Mouse (Mus musculus) embryonic facial prominence, embryonic 15.5 days (tissue): ENCODE measurements around the gene Tmem88. TPM values are rescaled to one million over a fixed set of nuclear protein-coding genes. Genes with fewer than 3 reads are reported as not detected.

Source experiments
- ATAC-seq: fragments of 200-750 bp; cut with Nextera tagmentation; 2 replicates; pipeline ENCODE4 v1.8.0; 2017; ENCODE audit warnings: low read depth, moderate TSS enrichment; ENCODE audit not compliant: insufficient number of reproducible peaks, low FRiP score, low TSS enrichment
- H3K27ac ChIP-seq: fragments of 300-500 bp; sonication (generic); replicated peaks from 2 replicates; pipeline ENCODE4 v1.5.1; 2015; ENCODE audit warnings: mild to moderate bottlenecking, inconsistent platforms
- H3K27me3 ChIP-seq: fragments of 300-500 bp; sonication (generic); 2 replicates; pipeline ENCODE4 v1.6.1; 2015; ENCODE audit warnings: inconsistent platforms
- H3K36me3 ChIP-seq: fragments of 300-500 bp; sonication (generic); 2 replicates; pipeline ENCODE4 v1.6.1; 2015; ENCODE audit warnings: mild to moderate bottlenecking, inconsistent platforms
- H3K4me1 ChIP-seq: fragments of 300-500 bp; sonication (generic); 2 replicates; pipeline ENCODE4 v1.6.1; 2015; ENCODE audit warnings: inconsistent platforms
- H3K4me2 ChIP-seq: fragments of 300-500 bp; sonication (generic); replicated peaks from 2 replicates; pipeline ENCODE4 v1.6.1; 2015; ENCODE audit warnings: mild to moderate bottlenecking, inconsistent platforms
- H3K4me3 ChIP-seq: fragments of 300-500 bp; sonication (generic); replicated peaks from 2 replicates; pipeline ENCODE4 v1.5.1; 2015; ENCODE audit warnings: mild to moderate bottlenecking, inconsistent platforms
- H3K9ac ChIP-seq: fragments of 300-500 bp; sonication (generic); 2 replicates; pipeline ENCODE4 v1.6.1; 2015; ENCODE audit warnings: inconsistent platforms
- H3K9me3 ChIP-seq: fragments of 300-500 bp; sonication (generic); replicated peaks from 2 replicates; pipeline ENCODE4 v1.6.1; 2016; ENCODE audit warnings: inconsistent platforms
- WGBS: fragments of 180-500 bp; shearing (Covaris S2); methylation state at CpG from one replicate; pipeline ENCODE4 v1.1.7; 2015; 5-methylcytosine and 5-hydroxymethylcytosine counted together
- polyA plus RNA-seq: library from polyadenylated mRNA; unstranded; fragments of >200 nt; fragmentation: Nextera tagmentation; extraction: Ambion mirVana; gene quantifications from 2 replicates; pipeline ENCODE4 v1.2.1, GENCODE M21; 2015

The Tmem88 gene
- polyA plus RNA-seq, 1 experiment from 2014 or later = 19.5 TPM

DNA sequence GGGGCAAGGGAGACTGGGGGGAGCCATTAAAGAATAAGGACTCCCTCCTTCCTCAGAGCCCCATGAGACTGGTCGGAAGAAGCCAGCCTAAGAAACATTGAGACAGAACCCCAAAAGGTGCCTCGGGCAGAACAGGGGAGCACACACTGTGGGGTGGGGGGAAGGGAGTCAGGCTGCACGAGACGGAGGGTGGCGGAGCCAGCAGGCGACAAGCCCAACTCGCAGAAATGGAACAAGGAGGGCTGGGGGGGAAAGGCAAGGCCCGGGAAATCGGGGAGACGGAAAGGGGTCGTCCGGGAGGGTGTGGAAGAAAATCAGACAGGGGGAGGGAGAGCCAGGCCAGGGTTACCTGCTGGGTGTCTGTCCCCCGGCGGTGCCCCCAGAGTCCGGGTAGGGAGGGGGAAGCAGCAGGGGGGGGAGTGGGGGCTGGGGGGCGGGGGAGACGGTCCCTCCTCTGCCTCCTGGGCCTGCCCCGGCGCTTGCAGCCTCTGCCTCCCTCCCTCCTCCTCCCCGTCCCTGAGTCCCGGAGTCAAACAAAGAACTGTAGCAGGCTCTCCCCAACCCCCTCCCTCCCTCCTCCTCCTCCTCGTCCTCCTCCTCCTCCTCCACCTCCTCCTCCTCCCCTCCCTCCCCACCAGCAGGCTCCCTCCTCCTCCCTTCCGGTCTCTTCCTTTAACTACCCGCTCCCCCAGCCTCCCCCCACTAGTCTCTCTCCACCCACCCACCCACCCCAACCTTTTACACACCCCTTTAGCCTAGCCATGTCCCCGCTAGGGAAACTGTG is 17.8 kb upstream of the Tmem88 start:
- ATAC-seq = 0 out of 2 replicates have a peak, but pooled peaks have one; percentile 9

DNA sequence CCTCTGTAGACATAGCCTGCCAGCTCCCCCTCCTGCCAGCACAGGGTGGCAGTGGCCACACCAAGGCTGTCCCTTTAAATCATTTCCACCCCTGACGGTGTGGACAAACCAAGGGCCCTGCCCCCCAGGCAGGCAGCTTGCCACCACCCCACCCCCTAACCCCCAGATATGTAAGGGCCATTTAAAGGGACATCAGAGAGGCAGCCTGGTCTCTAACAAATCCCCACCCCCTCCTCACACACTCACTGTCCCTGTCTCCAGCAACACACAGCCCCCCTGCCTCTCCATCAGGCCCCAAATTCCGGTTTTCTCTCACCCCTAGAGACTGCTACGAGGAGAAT is 17.3 kb upstream of the Tmem88 start:
- Histone ChIP-seq H3K4me3 (peak overlapping the region; percentile 68), H3K9me3 (no peaks in the 10 kb centered on the region), H3K36me3 (0 out of 2 replicates have a peak, but pooled peaks cover 7% of the 10 kb centered on the region), H3K4me1 (peaks cover 81% of the 10 kb centered on the region), H3K27ac (peak overlapping the region; percentile 98), H3K27me3 (no peaks in the 10 kb centered on the region), H3K4me2 (peak overlapping the region; percentile 94), H3K9ac (peak overlapping the region; percentile 69)
- 0% methylated on average over 3 of the region's 3 CpGs for WGBS
- ATAC-seq = no peak

More for the DNA sequence above, 17.8 kb upstream of the Tmem88 start:
- H3K36me3 ChIP-seq = 0 out of 2 replicates have a peak, but pooled peaks cover 7% of the 10 kb centered on the region
- WGBS = 1% methylated on average over 17 of the region's 25 CpGs
- H3K27me3 ChIP-seq = peaks cover 1% of the 10 kb centered on the region
- H3K9ac ChIP-seq = peak overlapping the region; percentile 69
- H3K4me3 ChIP-seq = peak overlapping the region; percentile 68
- peak overlapping the region; percentile 94 for H3K4me2 ChIP-seq
- H3K9me3 ChIP-seq = no peaks in the 10 kb centered on the region
- H3K27ac ChIP-seq = peak overlapping the region; percentile 98
- peaks cover 87% of the 10 kb centered on the region for H3K4me1 ChIP-seq

DNA sequence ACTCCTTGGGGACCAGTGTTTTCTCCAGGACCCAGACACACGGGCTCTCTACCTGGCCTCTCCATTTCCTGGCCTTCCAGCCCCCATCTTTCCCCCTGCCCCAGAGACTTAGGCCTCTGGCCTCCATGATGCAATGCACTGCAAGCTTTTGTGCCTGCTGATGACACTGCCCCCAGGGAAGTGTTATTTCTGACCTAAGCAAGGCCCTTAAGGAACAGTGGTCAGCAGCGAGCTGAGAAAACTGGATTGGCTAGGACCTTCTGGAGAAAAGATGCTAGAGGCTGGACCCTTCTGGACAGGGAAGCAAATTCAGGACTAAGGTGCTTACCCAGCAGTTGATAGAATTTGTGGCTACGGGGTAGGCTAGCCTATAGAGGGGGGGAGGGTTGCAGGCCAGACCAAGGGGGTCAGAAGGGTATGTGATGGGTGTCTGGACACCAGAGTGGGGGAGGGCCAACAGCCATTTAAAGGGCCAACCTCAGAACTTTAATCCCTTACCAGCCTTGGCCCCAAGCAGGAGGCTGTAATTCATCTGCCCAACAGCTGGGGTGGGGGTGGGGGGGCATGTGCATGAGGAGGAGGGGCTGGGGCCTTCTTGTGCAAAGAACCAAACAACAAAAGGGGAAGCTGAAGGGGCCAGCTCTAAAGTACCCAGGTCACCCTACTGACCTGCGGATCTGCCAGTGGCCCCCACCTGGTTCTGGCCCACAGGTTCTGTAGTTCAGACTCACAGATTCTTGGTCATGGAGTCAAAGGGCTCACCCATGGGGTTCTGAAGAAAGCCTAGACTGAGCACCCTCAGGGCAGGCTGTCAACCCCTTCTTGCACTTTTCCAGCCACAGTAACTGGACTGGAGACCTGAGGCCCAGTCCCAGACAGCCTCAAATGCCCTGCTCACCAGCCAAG is 16.6 kb upstream of the Tmem88 start:
- Histone ChIP-seq H3K36me3 (0 out of 2 replicates have a peak, but pooled peaks cover 7% of the 10 kb centered on the region), H3K9me3 (no peaks in the 10 kb centered on the region), H3K9ac (peak overlapping the region; percentile 69), H3K4me3 (peak overlapping the region; percentile 68), H3K27me3 (no peaks in the 10 kb centered on the region), H3K27ac (peak overlapping the region; percentile 98), H3K4me2 (peak overlapping the region; percentile 94), H3K4me1 (peaks cover 75% of the 10 kb centered on the region)
- ATAC-seq = no peak
- WGBS = 10% methylated on average over 4 of the region's 4 CpGs

DNA sequence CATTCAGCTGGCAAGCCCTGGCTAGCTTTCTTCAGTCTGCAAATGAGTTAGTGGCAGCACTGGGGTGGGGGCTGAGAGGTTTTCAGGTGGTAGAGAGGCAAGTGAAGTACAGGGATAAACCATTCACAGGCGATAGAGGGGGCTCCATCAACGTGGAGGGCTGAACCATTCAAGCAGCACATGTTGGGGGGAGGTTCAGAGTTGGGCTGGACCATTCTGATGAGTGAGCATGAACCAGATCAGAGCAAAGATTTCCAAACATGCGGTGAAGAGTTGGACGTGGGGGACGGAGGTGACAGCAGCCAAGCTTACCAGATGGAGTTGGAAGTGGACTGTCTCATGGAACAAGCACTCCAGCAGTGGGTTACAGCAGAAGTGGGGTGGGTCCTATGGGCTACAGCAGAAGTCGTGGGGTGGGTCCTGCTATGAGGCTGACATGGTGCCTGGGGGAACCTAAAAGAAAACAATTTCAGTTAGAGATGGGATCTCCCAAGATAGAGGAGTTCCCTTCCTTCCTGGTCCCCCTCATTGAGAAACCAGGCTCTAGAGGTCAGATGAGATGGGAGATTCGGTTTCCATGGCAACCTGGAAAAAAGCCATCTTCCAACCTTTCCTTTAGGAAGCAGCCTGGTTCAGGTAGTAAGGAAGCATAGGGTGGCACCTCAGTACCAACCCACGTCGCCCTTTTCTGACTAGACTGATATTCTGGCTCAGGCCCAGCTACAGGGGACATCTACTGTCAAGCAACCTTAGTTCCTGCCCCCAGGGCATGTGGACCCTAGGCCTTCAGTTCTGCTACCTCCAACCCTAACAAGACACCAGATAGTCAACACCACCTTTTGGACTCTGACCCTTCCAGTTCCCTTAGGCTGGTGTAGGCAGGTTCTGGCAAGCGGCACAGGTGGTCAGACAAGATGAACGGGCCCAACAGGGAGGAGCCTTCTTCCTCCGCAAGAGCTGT is 15.5 kb upstream of the Tmem88 start, which contains the start of gene Kdm6b:
Gene Kdm6b, minus strand, starts transcription at position 455 of the 961 bp plus-strand sequence.
- WGBS = 24% methylated on average over 12 of the region's 12 CpGs
- 0 out of 2 replicates have a peak, but pooled peaks cover 7% of the 10 kb centered on the region for H3K36me3 ChIP-seq
- peak within 1 kb of the TSS; percentile 98 for H3K27ac ChIP-seq
- peaks cover 76% of the 10 kb centered on the region for H3K4me1 ChIP-seq
- H3K9me3 ChIP-seq = no peaks in the 10 kb centered on the region
- ATAC-seq = no peak
- peak within 1 kb of the TSS; percentile 94 for H3K4me2 ChIP-seq
- H3K27me3 ChIP-seq = no peaks in the 10 kb centered on the region
- H3K9ac ChIP-seq = peak within 1 kb of the TSS; percentile 26
- peak within 1 kb of the TSS; percentile 75 for H3K4me3 ChIP-seq

DNA sequence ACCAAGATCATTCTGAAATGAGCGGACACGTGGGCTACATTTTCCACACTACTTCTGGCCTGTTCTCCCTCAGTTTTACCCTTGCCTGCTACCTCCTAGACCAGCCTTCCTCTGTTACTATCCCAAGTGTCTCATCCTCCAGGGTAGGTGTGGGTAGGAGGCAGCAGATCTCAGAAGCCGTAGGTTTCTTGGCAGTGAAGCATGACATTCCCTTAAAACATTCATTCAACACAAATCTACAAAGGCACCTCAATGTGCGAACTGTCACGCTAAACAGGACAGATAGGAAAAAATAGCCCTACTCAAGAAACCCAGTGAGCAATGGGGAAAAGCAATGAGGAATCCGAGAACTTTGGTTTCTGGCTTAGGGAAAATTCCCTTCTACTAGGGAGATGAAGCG is 14.5 kb upstream of the Tmem88 start:
- Histone ChIP-seq H3K4me2 (peak overlapping the region; percentile 94), H3K27ac (peak overlapping the region; percentile 98), H3K36me3 (peaks cover 11% of the 10 kb centered on the region), H3K4me1 (peaks cover 76% of the 10 kb centered on the region), H3K9ac (no peak overlapping the region), H3K4me3 (peak overlapping the region; percentile 75), H3K27me3 (no peaks in the 10 kb centered on the region), H3K9me3 (no peaks in the 10 kb centered on the region)
- WGBS = 47% methylated on average over 7 of the region's 7 CpGs
- ATAC-seq = no peak

DNA sequence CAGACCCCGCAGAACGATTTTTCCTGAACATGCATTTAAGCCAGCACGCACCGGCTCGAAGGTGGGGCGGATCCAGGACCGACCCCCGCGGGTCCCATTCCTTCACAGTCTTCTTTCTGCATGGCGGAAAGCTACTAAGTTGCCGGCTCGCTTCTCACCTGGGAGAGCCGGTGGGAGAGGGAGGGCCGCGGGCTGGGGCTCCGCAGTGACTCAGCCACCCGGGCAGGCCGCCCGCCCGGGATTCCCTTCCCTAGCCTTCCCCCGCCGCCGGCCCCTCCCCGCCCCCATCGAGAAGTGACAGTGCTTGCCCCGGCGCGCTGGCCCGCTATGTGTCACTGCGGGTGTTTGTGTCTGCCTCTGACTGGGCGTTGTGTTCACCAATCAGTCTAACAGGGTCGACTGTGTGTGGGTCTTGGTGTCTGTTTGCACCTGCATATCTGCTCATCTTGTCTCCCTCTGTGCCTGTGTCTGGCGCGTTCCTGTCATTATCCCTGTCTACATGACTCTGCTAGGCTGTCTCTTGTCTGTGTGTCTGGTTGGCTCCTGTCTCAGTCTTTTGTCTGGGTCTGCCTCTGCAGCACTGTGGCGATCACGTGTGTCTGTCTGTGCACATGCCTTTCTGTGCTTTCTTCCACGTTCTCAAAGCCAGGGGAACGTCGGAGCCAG is 13.6 kb upstream of the Tmem88 start:
- WGBS = under 1% methylated on average over 39 of the region's 39 CpGs
- Histone ChIP-seq H3K36me3 (peaks cover 20% of the 10 kb centered on the region), H3K4me3 (peak overlapping the region; percentile 75), H3K4me2 (peak overlapping the region; percentile 94), H3K27me3 (no peaks in the 10 kb centered on the region), H3K27ac (peak overlapping the region; percentile 98), H3K4me1 (peaks cover 71% of the 10 kb centered on the region), H3K9me3 (no peaks in the 10 kb centered on the region), H3K9ac (peak overlapping the region; percentile 84)
- no peak for ATAC-seq

DNA sequence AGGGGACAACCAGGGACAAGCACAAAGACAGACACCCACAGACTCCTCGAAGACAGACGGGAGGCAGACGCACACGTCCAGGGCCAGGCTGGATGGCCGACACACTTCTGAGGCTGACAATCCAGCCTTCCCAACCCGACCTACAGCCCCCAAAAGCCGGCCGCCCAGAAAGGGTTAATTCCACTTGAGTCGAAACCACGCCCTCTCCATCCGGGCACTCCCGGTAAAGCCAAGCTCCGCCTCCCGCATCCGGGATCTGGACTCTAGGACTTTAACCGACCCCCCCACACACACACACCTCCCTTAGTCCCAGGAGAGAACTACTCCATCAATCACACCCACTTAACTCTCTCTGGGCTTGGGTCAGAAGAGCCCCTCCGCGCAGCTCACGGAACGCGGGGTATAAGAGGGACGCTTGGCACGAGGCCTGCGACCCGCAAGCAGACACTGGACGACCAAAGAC is 13.1 kb upstream of the Tmem88 start:
- Histone ChIP-seq H3K4me1 (peaks cover 67% of the 10 kb centered on the region), H3K27me3 (no peaks in the 10 kb centered on the region), H3K4me2 (peak overlapping the region; percentile 94), H3K9ac (peak overlapping the region; percentile 84), H3K27ac (peak overlapping the region; percentile 98), H3K9me3 (no peaks in the 10 kb centered on the region), H3K36me3 (peaks cover 25% of the 10 kb centered on the region), H3K4me3 (peak overlapping the region; percentile 75)
- peak; percentile 59 for ATAC-seq
- under 1% methylated on average over 26 of the region's 26 CpGs for WGBS

DNA sequence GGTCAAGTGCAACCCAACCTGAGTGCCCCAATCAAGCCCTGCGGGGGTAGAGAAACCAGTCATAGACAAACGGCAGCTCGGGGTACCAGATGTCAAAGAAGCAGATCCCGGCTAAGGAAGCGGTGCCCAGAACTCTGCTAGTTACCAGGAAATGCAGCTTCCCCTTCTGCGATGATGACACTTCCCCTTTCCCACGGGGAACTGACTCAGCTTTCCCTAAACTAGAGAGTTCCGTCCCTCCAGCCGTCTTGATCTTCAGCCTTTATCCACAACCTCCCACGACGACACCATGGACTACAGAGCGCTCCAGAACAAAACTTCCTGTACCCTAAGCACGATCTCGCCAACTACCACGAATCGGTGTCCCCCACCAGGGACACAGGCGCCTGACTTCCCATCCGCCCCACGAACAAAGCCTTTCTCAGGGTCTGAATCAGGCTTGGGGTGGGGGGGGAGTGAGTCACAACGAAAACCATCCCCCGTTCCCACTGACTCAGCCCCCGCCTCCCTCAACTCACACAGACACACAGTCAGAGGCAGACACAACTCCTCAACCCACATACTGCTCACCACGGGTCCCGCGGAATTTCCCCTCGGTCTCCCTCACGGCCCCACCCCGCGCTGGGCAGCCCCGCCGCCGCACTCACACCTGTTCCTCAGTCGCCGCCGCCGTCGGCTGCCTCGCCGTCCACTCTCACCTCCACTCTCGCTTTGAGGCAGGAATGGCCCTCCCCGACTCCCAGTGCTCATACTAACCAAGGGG is 12.5 kb upstream of the Tmem88 start:
- Histone ChIP-seq H3K9me3 (no peaks in the 10 kb centered on the region), H3K4me3 (peak overlapping the region; percentile 75), H3K27me3 (no peaks in the 10 kb centered on the region), H3K9ac (peak overlapping the region; percentile 84), H3K27ac (peak overlapping the region; percentile 98), H3K4me1 (peaks cover 66% of the 10 kb centered on the region), H3K36me3 (peaks cover 31% of the 10 kb centered on the region), H3K4me2 (peak overlapping the region; percentile 94)
- under 1% methylated on average over 41 of the region's 41 CpGs for WGBS
- ATAC-seq = 0 out of 2 replicates have a peak, but pooled peaks have one; percentile 3

DNA sequence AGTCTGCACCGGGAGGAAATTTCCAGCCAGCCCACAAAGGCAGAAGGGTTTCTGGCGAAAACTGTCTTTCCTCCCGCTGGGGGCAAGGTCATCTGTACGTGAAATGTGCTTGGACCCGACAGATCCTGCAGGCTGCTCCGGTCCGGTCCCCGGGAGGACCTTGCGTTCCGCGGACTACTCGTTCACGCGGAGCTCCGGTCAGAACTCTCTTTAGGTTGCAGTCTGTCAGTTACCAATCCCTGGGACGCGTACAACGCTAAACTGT is 11.9 kb upstream of the Tmem88 start:
- WGBS = under 1% methylated on average over 18 of the region's 18 CpGs
- Histone ChIP-seq H3K9ac (peak overlapping the region; percentile 84), H3K36me3 (peaks cover 37% of the 10 kb centered on the region), H3K4me2 (peak overlapping the region; percentile 94), H3K4me1 (peaks cover 61% of the 10 kb centered on the region), H3K9me3 (no peaks in the 10 kb centered on the region), H3K27me3 (no peaks in the 10 kb centered on the region), H3K27ac (peak overlapping the region; percentile 98), H3K4me3 (peak overlapping the region; percentile 75)
- ATAC-seq = no peak
